Mouse (Mus musculus) liver, adult 2 months (tissue): ENCODE results near the gene Hspb6.

Experiments used
- CTCF ChIP-seq: fragments of 200-500 bp; IDR thresholded peaks from 2 replicates; pipeline ENCODE4 v1.5.1; 2011; ENCODE audit warnings: low read depth, low read length, control low read depth
- POLR2A ChIP-seq: fragments of 200-500 bp; IDR thresholded peaks from 2 replicates; pipeline ENCODE4 v1.6.1; 2011; ENCODE audit warnings: low read length, control low read depth; ENCODE audit not compliant: insufficient read depth; ENCODE audit errors: extremely low read depth

DNA sequence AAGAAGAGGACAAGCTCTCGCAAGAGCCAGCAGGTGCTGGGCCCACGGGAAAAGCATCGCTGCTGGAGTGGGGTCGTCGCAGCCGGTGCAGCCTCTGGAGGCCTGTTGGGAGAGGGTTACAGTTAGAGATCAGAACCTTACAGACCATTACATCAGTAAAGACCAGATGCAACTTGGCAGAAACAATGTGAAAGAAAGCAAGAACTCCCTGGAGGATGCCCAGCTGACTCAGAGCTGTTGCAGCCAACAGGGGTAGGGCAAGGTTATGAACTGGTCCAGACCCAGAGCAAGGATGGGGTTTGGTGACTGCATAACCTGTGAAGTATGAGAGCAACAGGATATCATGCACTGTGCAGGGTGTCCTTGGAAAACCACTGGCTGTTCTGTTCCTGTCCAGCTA lies 27.5 kb upstream of the Hspb6 start:
- TF ChIP-seq POLR2A, result no peak
- no peak for TF ChIP-seq CTCF
